ENCODE assay signal across 10 mouse cellular contexts in genomic region chr6:71991933-71992325, GRCm38 (mm10).
A peak's percentile ranks its signal among the peaks of the same experiment; 100 is the strongest.
DNase-seq lines count a peak whose midpoint lies in the region; ATAC-seq lines count a peak whose summit lies in the region.
"Had no signal": no experiment of that assay in that cellular context is flagged by ENCODE, and none has a peak within 500 bp of the region (broad histone marks: within the 10 kb centered on the region; RNA-seq: fewer than 3 reads in every experiment).

No protein-coding gene starts in this region.

- no peak for ATAC-seq in heart, embryonic 12.5 days (ENCODE audit: insufficient number of reproducible peaks, low FRiP score)
- ATAC-seq in neural tube, embryonic 14.5 days (ENCODE audit: low read depth) = 0 out of 2 replicates have a peak, but pooled peaks have one; percentile 6
- no peak for ATAC-seq in embryonic facial prominence, embryonic 12.5 days (ENCODE audit: insufficient number of reproducible peaks, insufficient read depth, low FRiP score, low TSS enrichment)
- no peak for ATAC-seq in stomach, embryonic 16.5 days (ENCODE audit: insufficient read depth, low FRiP score)

- H3K27ac ChIP-seq in heart, embryonic 12.5 days (ENCODE audit: poor library complexity, severe bottlenecking) = peak overlapping the region; percentile 78; the same call in 1 of the 2 replicates
- H3K27ac ChIP-seq in neural tube, embryonic 14.5 days (ENCODE audit: low read depth, low read length) = no peak overlapping the region
- peak overlapping the region; percentile 93; the same call in 1 of the 2 replicates for H3K27ac ChIP-seq in embryonic facial prominence, embryonic 12.5 days
- H3K27ac ChIP-seq in stomach, embryonic 16.5 days (ENCODE audit: low read length) = 0 out of 2 replicates have a peak overlapping the region, but pooled peaks have one; percentile 12
- H3K27ac ChIP-seq: kidney, postnatal 0 days had no signal

- H3K4me3 ChIP-seq in heart, embryonic 12.5 days = no peak overlapping the region
- H3K4me3 ChIP-seq in neural tube, embryonic 14.5 days (ENCODE audit: low read depth, low read length) = no peak overlapping the region
- H3K4me3 ChIP-seq in embryonic facial prominence, embryonic 12.5 days = no peak overlapping the region
- no peak overlapping the region for H3K4me3 ChIP-seq in stomach, embryonic 16.5 days (replicated peaks; ENCODE audit: low read length)

- no peaks in the 10 kb centered on the region for H3K27me3 ChIP-seq in heart, embryonic 12.5 days (replicated peaks)
- no peaks in the 10 kb centered on the region for H3K27me3 ChIP-seq in neural tube, embryonic 14.5 days (ENCODE audit: control insufficient read depth, insufficient read depth, low read length)
- no peaks in the 10 kb centered on the region for H3K27me3 ChIP-seq in embryonic facial prominence, embryonic 12.5 days
- no peaks in the 10 kb centered on the region for H3K27me3 ChIP-seq in stomach, embryonic 16.5 days (ENCODE audit: control insufficient read depth, insufficient read depth, low read length)

- H3K36me3 ChIP-seq in heart, embryonic 12.5 days = no peaks in the 10 kb centered on the region
- H3K36me3 ChIP-seq in neural tube, embryonic 14.5 days (ENCODE audit: control insufficient read depth, insufficient read depth, low read length) = no peaks in the 10 kb centered on the region
- no peaks in the 10 kb centered on the region for H3K36me3 ChIP-seq in embryonic facial prominence, embryonic 12.5 days
- no peaks in the 10 kb centered on the region for H3K36me3 ChIP-seq in stomach, embryonic 16.5 days (ENCODE audit: control insufficient read depth, insufficient read depth, low read length)

- H3K4me1 ChIP-seq in heart, embryonic 12.5 days (replicated peaks) = peaks cover 51% of the 10 kb centered on the region
- H3K4me1 ChIP-seq in neural tube, embryonic 14.5 days (ENCODE audit: control insufficient read depth, insufficient read depth, low read length) = no peaks in the 10 kb centered on the region
- H3K4me1 ChIP-seq in embryonic facial prominence, embryonic 12.5 days = peaks cover 45% of the 10 kb centered on the region
- H3K4me1 ChIP-seq in stomach, embryonic 16.5 days (ENCODE audit: control insufficient read depth, insufficient read depth, low read length) = peaks cover 11% of the 10 kb centered on the region

- DNase-seq in heart, adult 8-10 months (ENCODE audit: low spot score) = no peak
- no peak for DNase-seq in neural tube, embryonic 10.5 days (ENCODE audit: extremely low spot score, low spot score)
- DNase-seq in kidney, postnatal 10 days = no peak
- no peak for DNase-seq in kidney, postnatal 14 days
- DNase-seq: gastrocnemius, postnatal 10 days had no signal

- no peak overlapping the region for H3K9ac ChIP-seq in heart, embryonic 12.5 days
- no peak overlapping the region for H3K9ac ChIP-seq in neural tube, embryonic 14.5 days (replicated peaks; ENCODE audit: low read depth, low read length)
- no peak overlapping the region for H3K9ac ChIP-seq in embryonic facial prominence, embryonic 12.5 days
- H3K9ac ChIP-seq in stomach, embryonic 16.5 days (ENCODE audit: low read length) = no peak overlapping the region

- 80% methylated on average over 2 of the region's 2 CpGs for WGBS in heart, embryonic 12.5 days
- WGBS in neural tube, embryonic 14.5 days = 66% methylated on average over 2 of the region's 2 CpGs
- WGBS in embryonic facial prominence, embryonic 12.5 days = 70% methylated on average over 2 of the region's 2 CpGs
- WGBS in stomach, embryonic 16.5 days = 58% methylated on average over 2 of the region's 2 CpGs

- peaks cover 5% of the 10 kb centered on the region; the same call in 1 of the 2 replicates for H3K9me3 ChIP-seq in heart, embryonic 12.5 days (replicated peaks)
- H3K9me3 ChIP-seq in neural tube, embryonic 14.5 days (ENCODE audit: control insufficient read depth, low read length) = no peaks in the 10 kb centered on the region
- H3K9me3 ChIP-seq in embryonic facial prominence, embryonic 12.5 days = peaks cover 6% of the 10 kb centered on the region; the same call in 1 of the 2 replicates
- no peaks in the 10 kb centered on the region for H3K9me3 ChIP-seq in stomach, embryonic 16.5 days (replicated peaks; ENCODE audit: control insufficient read depth, low read length)

- H3K4me2 ChIP-seq in heart, embryonic 12.5 days = no peak overlapping the region
- no peak overlapping the region for H3K4me2 ChIP-seq in neural tube, embryonic 14.5 days (ENCODE audit: low read depth, low read length)
- H3K4me2 ChIP-seq in embryonic facial prominence, embryonic 12.5 days (replicated peaks) = no peak overlapping the region
- no peak overlapping the region for H3K4me2 ChIP-seq in stomach, embryonic 16.5 days (ENCODE audit: low read depth, low read length)
